Mouse (Mus musculus) v-Abl transformed pro-B cells (cell line): ENCODE measurements around the gene Entr1.
"Not testable (repeated sequence)": the region's sequence is repeated elsewhere in the genome, so short reads cannot be mapped to it uniquely, and the experiment has no call there.

ENCODE experiments used
- in situ Hi-C, 2 experiments: fragments of 400-800 bp; cut with MboI; formaldehyde crosslinking; loops; one replicate each; pipeline ENCODE4 v1.15.1; 2025; ENCODE audit not compliant: unreplicated experiment in 2 of 2

The Entr1 gene

GRCm38 (mm10) chr2:26390954-26391353, 1.8 kb upstream of the Entr1 start:
- in situ Hi-C loops = no loop called here

GRCm38 (mm10) chr2:26388682-26389153, 398 bp downstream of the Entr1 start:
- in situ Hi-C loops = no loop called here

- in situ Hi-C loops = no loop called here
Measured at GRCm38 (mm10) chr2:26387713-26388112, 1.4 kb downstream of the Entr1 start.

- in situ Hi-C loops = not testable (repeated sequence)
Measured at GRCm38 (mm10) chr2:26380871-26381270, 8.2 kb downstream of the Entr1 start.

- in situ Hi-C loops = no loop called here
Measured at GRCm38 (mm10) chr2:26380131-26380771, 8.9 kb downstream of the Entr1 start, which contains the start of gene Snapc4. TSS of gene Snapc4 (minus strand) at chr2:26380653.

- in situ Hi-C loops = no loop called here
Measured at GRCm38 (mm10) chr2:26372396-26372795, 16.7 kb downstream of the Entr1 start.

- in situ Hi-C loops = no loop called here
Measured at GRCm38 (mm10) chr2:26368572-26368971, 20.5 kb downstream of the Entr1 start.

- in situ Hi-C loops = no loop called here
Measured at GRCm38 (mm10) chr2:26367911-26368310, 21.2 kb downstream of the Entr1 start.

GRCm38 (mm10) chr2:26364738-26365465, 24.2 kb downstream of the Entr1 start:
- in situ Hi-C loops = no loop called here

- in situ Hi-C loops = no loop called here
Measured at GRCm38 (mm10) chr2:26363481-26363880, 25.6 kb downstream of the Entr1 start.

- in situ Hi-C loops = no loop called here
Measured at GRCm38 (mm10) chr2:26362991-26363390, 26.1 kb downstream of the Entr1 start.

GRCm38 (mm10) chr2:26360772-26361171, 28.3 kb downstream of the Entr1 start, which contains the start of gene Card9:
TSS of gene Card9 (minus strand) at chr2:26360918.
- in situ Hi-C loops = no loop called here

- in situ Hi-C loops = no loop called here
Measured at GRCm38 (mm10) chr2:26359983-26360382, 29.1 kb downstream of the Entr1 start.

- in situ Hi-C loops = no loop called here
Measured at GRCm38 (mm10) chr2:26358667-26359320, 30.3 kb downstream of the Entr1 start.

GRCm38 (mm10) chr2:26357484-26357883, 31.6 kb downstream of the Entr1 start:
- in situ Hi-C loops = no loop called here

GRCm38 (mm10) chr2:26356678-26357077, 32.4 kb downstream of the Entr1 start:
- in situ Hi-C loops = no loop called here

GRCm38 (mm10) chr2:26356231-26356630, 32.9 kb downstream of the Entr1 start:
- in situ Hi-C loops = no loop called here

GRCm38 (mm10) chr2:26354401-26354800, 34.7 kb downstream of the Entr1 start:
- in situ Hi-C loops = loop anchor here in 1 of 2 experiments (5.0 kb wide), 1 partner anchor 52 kb away; no protein-coding TSS in a partner anchor

- in situ Hi-C loops = loop anchor here in 1 of 2 experiments (5.0 kb wide), 1 partner anchor 51 kb away; no protein-coding TSS in a partner anchor
Measured at GRCm38 (mm10) chr2:26353066-26353980, 35.8 kb downstream of the Entr1 start.

GRCm38 (mm10) chr2:26352291-26352910, 36.7 kb downstream of the Entr1 start:
- in situ Hi-C loops = loop anchor here in 1 of 2 experiments (5.0 kb wide), 1 partner anchor 50 kb away; no protein-coding TSS in a partner anchor
